Mouse (Mus musculus) heart, embryonic 12.5 days (tissue): ENCODE results near the gene Tcp11. TPM values are rescaled to one million over a fixed set of nuclear protein-coding genes. Genes with fewer than 3 reads are reported as not detected.

Source experiments
- ATAC-seq: fragments of 200-750 bp; cut with Nextera tagmentation; 2 replicates; pipeline ENCODE4 v1.8.0; 2017; ENCODE audit warnings: moderate TSS enrichment, moderate library complexity; ENCODE audit not compliant: insufficient number of reproducible peaks, low FRiP score
- H3K27ac ChIP-seq: fragments of 300-500 bp; sonication (generic); 2 replicates; pipeline ENCODE4 v1.5.1; 2016; ENCODE audit warnings: mild to moderate bottlenecking, moderate library complexity; ENCODE audit not compliant: poor library complexity, severe bottlenecking
- H3K27me3 ChIP-seq: fragments of 300-500 bp; sonication (generic); replicated peaks from 2 replicates; pipeline ENCODE4 v1.6.1; 2016; ENCODE audit warnings: mild to moderate bottlenecking, moderate library complexity
- H3K36me3 ChIP-seq: fragments of 300-500 bp; sonication (generic); 2 replicates; pipeline ENCODE4 v1.6.1; 2016; ENCODE audit warnings: mild to moderate bottlenecking, moderate library complexity
- H3K4me1 ChIP-seq: fragments of 300-500 bp; sonication (generic); replicated peaks from 2 replicates; pipeline ENCODE4 v1.6.1; 2016; ENCODE audit warnings: mild to moderate bottlenecking
- H3K4me2 ChIP-seq: fragments of 300-500 bp; sonication (generic); 2 replicates; pipeline ENCODE4 v1.6.1; 2016; ENCODE audit warnings: mild to moderate bottlenecking, moderate library complexity
- H3K4me3 ChIP-seq: fragments of 300-500 bp; sonication (generic); 2 replicates; pipeline ENCODE4 v1.5.1; 2016; ENCODE audit warnings: mild to moderate bottlenecking
- H3K9ac ChIP-seq: fragments of 300-500 bp; sonication (generic); 2 replicates; pipeline ENCODE4 v1.6.1; 2016; ENCODE audit warnings: mild to moderate bottlenecking, moderate library complexity
- H3K9me3 ChIP-seq: fragments of 300-500 bp; sonication (generic); replicated peaks from 2 replicates; pipeline ENCODE4 v1.6.1; 2016; ENCODE audit warnings: mild to moderate bottlenecking, moderate library complexity
- WGBS: fragments of 180-500 bp; shearing (Covaris S2); methylation state at CpG from one replicate; pipeline ENCODE4 v1.1.7; 2016; 5-methylcytosine and 5-hydroxymethylcytosine counted together
- polyA plus RNA-seq: library from polyadenylated mRNA; unstranded; fragments of >200 nt; fragmentation: Nextera tagmentation; extraction: Ambion mirVana; gene quantifications from 2 replicates; pipeline ENCODE4 v1.2.1, GENCODE M21; 2016

Gene Tcp11
- polyA plus RNA-seq, 1 experiment from 2014 or later: 0.23 TPM

GRCm38 (mm10) chr17:28047017-28047416 is 33.4 kb downstream of the Tcp11 start:
- H3K27me3 ChIP-seq: no peaks in the 10 kb centered on the region
- peaks cover 12% of the 10 kb centered on the region for H3K4me1 ChIP-seq
- no peaks in the 10 kb centered on the region for H3K9me3 ChIP-seq
- no peak for ATAC-seq
- H3K9ac ChIP-seq: no peak overlapping the region
- peaks cover 43% of the 10 kb centered on the region for H3K36me3 ChIP-seq
- 89% methylated on average over 5 of the region's 5 CpGs for WGBS
- H3K4me2 ChIP-seq: no peak overlapping the region
- no peak overlapping the region for H3K4me3 ChIP-seq
- no peak overlapping the region for H3K27ac ChIP-seq

GRCm38 (mm10) chr17:28042299-28042771 is 38.1 kb downstream of the Tcp11 start:
- H3K4me1 ChIP-seq: peaks cover 45% of the 10 kb centered on the region
- no peaks in the 10 kb centered on the region for H3K9me3 ChIP-seq
- H3K36me3 ChIP-seq: peaks cover 50% of the 10 kb centered on the region
- no peak overlapping the region for H3K27ac ChIP-seq
- 60% methylated on average over 23 of the region's 23 CpGs for WGBS
- ATAC-seq: no peak
- no peaks in the 10 kb centered on the region for H3K27me3 ChIP-seq
- H3K4me2 ChIP-seq: no peak overlapping the region
- no peak overlapping the region for H3K4me3 ChIP-seq
- no peak overlapping the region for H3K9ac ChIP-seq

- no peaks in the 10 kb centered on the region for H3K27me3 ChIP-seq
- ATAC-seq: no peak
- H3K4me1 ChIP-seq: peaks cover 52% of the 10 kb centered on the region
- 90% methylated on average over 13 of the region's 13 CpGs for WGBS
- no peak overlapping the region for H3K4me3 ChIP-seq
- no peak overlapping the region for H3K27ac ChIP-seq
- no peak overlapping the region for H3K4me2 ChIP-seq
- no peaks in the 10 kb centered on the region for H3K9me3 ChIP-seq
- H3K9ac ChIP-seq: no peak overlapping the region
- H3K36me3 ChIP-seq: peaks cover 49% of the 10 kb centered on the region
Observed at GRCm38 (mm10) chr17:28041298-28041697, 39.1 kb downstream of the Tcp11 start.

- no peak overlapping the region for H3K4me3 ChIP-seq
- H3K4me1 ChIP-seq: peaks cover 57% of the 10 kb centered on the region
- no peaks in the 10 kb centered on the region for H3K27me3 ChIP-seq
- H3K9me3 ChIP-seq: no peaks in the 10 kb centered on the region
- no peak for ATAC-seq
- no peak overlapping the region; the same call in 1 of the 2 replicates for H3K9ac ChIP-seq
- H3K27ac ChIP-seq: no peak overlapping the region
- peaks cover 43% of the 10 kb centered on the region for H3K36me3 ChIP-seq
- H3K4me2 ChIP-seq: peak overlapping the region; percentile 39
- WGBS: 39% methylated on average over 16 of the region's 16 CpGs
Observed at GRCm38 (mm10) chr17:28040620-28041019, 39.8 kb downstream of the Tcp11 start.

GRCm38 (mm10) chr17:28036813-28037756 is 43.4 kb downstream of the Tcp11 start:
- Histone ChIP-seq H3K4me3 (no peak overlapping the region), H3K4me2 (no peak overlapping the region), H3K36me3 (peaks cover 28% of the 10 kb centered on the region), H3K27me3 (no peaks in the 10 kb centered on the region), H3K27ac (no peak overlapping the region), H3K4me1 (peaks cover 83% of the 10 kb centered on the region), H3K9ac (no peak overlapping the region), H3K9me3 (no peaks in the 10 kb centered on the region)
- ATAC-seq: no peak
- 78% methylated on average over 14 of the region's 14 CpGs for WGBS

- 50% methylated on average over 8 of the region's 8 CpGs for WGBS
- Histone ChIP-seq H3K27ac (peak overlapping the region; percentile 42; the same call in 1 of the 2 replicates), H3K4me1 (peaks cover 80% of the 10 kb centered on the region), H3K4me3 (no peak overlapping the region), H3K4me2 (0 out of 2 replicates have a peak overlapping the region, but pooled peaks have one; percentile 11), H3K27me3 (no peaks in the 10 kb centered on the region), H3K9me3 (no peaks in the 10 kb centered on the region), H3K9ac (no peak overlapping the region), H3K36me3 (peaks cover 14% of the 10 kb centered on the region)
- ATAC-seq: peak; percentile 34; the same call in 1 of the 2 replicates
Observed at GRCm38 (mm10) chr17:28034986-28035385, 45.5 kb downstream of the Tcp11 start.

GRCm38 (mm10) chr17:28033046-28033580 is 47.3 kb downstream of the Tcp11 start:
- Histone ChIP-seq H3K36me3 (no peaks in the 10 kb centered on the region), H3K27ac (peak overlapping the region; percentile 10; the same call in 1 of the 2 replicates), H3K4me2 (no peak overlapping the region), H3K4me3 (no peak overlapping the region), H3K9ac (no peak overlapping the region; the same call in 1 of the 2 replicates), H3K4me1 (peaks cover 81% of the 10 kb centered on the region), H3K27me3 (no peaks in the 10 kb centered on the region), H3K9me3 (no peaks in the 10 kb centered on the region)
- no peak for ATAC-seq
- WGBS: 35% methylated on average over 3 of the region's 3 CpGs

- 73% methylated on average over 10 of the region's 10 CpGs for WGBS
- Histone ChIP-seq H3K9me3 (no peaks in the 10 kb centered on the region), H3K36me3 (no peaks in the 10 kb centered on the region), H3K27ac (no peak overlapping the region), H3K27me3 (no peaks in the 10 kb centered on the region), H3K4me1 (peaks cover 74% of the 10 kb centered on the region), H3K4me2 (no peak overlapping the region), H3K4me3 (no peak overlapping the region), H3K9ac (peak overlapping the region; percentile 45)
- ATAC-seq: no peak
Observed at GRCm38 (mm10) chr17:28032219-28032618, 48.2 kb downstream of the Tcp11 start.

- Histone ChIP-seq H3K4me3 (no peak overlapping the region), H3K27me3 (no peaks in the 10 kb centered on the region), H3K9ac (peak overlapping the region; percentile 31; the same call in 1 of the 2 replicates), H3K4me2 (no peak overlapping the region), H3K27ac (no peak overlapping the region), H3K4me1 (peaks cover 77% of the 10 kb centered on the region), H3K36me3 (no peaks in the 10 kb centered on the region), H3K9me3 (no peaks in the 10 kb centered on the region)
- WGBS: 58% methylated on average over 9 of the region's 9 CpGs
- ATAC-seq: no peak
Observed at GRCm38 (mm10) chr17:28031281-28031941, 49.0 kb downstream of the Tcp11 start.

GRCm38 (mm10) chr17:28030446-28030845 is 50.0 kb downstream of the Tcp11 start:
- no peaks in the 10 kb centered on the region for H3K36me3 ChIP-seq
- no peak overlapping the region for H3K27ac ChIP-seq
- 88% methylated on average over 10 of the region's 10 CpGs for WGBS
- ATAC-seq: no peak
- no peaks in the 10 kb centered on the region for H3K27me3 ChIP-seq
- H3K9ac ChIP-seq: no peak overlapping the region
- no peak overlapping the region for H3K4me3 ChIP-seq
- H3K4me2 ChIP-seq: no peak overlapping the region
- H3K9me3 ChIP-seq: no peaks in the 10 kb centered on the region
- peaks cover 79% of the 10 kb centered on the region for H3K4me1 ChIP-seq

GRCm38 (mm10) chr17:28029308-28029707 is 51.1 kb downstream of the Tcp11 start:
- H3K4me1 ChIP-seq: peaks cover 75% of the 10 kb centered on the region
- no peak overlapping the region for H3K4me3 ChIP-seq
- ATAC-seq: 0 out of 2 replicates have a peak, but pooled peaks have one; percentile 53
- H3K4me2 ChIP-seq: no peak overlapping the region
- no peak overlapping the region for H3K9ac ChIP-seq
- H3K36me3 ChIP-seq: no peaks in the 10 kb centered on the region
- no peaks in the 10 kb centered on the region for H3K9me3 ChIP-seq
- 46% methylated on average over 2 of the region's 2 CpGs for WGBS
- H3K27ac ChIP-seq: peak overlapping the region; percentile 59
- H3K27me3 ChIP-seq: no peaks in the 10 kb centered on the region
